Mouse (Mus musculus) NIH3T3 (cell line): ENCODE results near the gene Sec63.
A peak's percentile ranks its signal among the peaks of the same experiment; 100 is the strongest.

ENCODE experiments used
- DNase-seq: peaks from one replicate; pipeline ENCODE4 v3.0.0-alpha.2; 2012; ENCODE audit warnings: low read depth

The Sec63 gene

DNA sequence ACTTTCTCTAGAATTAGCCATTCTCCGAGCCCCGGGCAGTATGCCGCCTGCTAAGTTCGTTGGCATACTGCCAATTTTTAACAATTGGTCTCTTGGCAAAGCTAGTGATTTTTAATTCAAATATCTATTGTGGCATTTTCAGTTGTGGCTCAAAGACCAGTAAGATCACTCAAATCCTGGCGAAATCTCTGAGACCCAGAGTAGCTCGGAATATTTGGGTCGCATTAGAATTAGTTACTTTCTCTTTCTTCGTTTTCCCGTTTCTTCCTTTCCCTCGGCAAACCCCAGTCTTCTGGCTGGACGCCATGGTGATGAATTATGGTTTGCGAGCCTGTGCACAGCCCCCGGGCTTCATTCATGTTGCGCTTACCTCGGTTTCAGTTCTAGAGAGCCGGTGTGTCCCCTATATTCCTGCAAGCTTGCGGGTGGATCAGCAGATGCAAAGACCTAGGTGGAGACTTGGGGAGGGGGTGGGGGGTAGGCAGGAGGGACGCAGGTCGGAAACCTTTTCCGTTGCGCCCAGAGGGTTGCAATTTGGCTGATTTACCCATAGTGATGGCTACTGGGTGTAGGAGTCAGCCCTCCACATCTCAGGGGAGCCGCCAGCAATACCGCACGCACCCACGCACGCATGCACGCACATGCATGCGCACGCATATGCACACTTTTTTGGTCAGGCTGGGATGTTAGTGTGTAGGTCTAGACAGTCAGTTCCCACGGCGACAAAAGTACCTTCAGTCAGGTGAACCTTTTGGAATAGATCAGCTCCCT is 102.5 kb downstream of the Sec63 start:
- peak; percentile 66 for DNase-seq

DNA sequence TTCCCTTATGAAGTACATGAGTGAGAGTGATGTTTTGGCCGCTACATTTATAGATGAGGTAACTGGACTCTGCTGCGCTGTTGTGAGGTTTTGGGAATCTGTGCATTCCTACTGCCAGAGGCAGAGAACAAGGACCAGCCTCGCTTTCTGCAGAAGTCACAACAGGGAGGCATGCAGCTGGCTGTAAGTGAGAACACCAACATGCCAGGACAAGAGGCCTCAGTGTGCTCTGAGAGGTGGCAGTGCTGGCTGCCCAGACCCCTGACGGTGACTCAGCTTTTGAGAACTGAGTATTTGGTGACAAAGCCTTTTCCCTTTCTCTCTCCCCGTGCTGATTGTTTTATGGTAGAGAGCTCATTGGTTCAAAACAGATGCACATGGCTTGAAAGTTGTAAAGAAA is 103.4 kb downstream of the Sec63 start:
- DNase-seq: no peak

DNA sequence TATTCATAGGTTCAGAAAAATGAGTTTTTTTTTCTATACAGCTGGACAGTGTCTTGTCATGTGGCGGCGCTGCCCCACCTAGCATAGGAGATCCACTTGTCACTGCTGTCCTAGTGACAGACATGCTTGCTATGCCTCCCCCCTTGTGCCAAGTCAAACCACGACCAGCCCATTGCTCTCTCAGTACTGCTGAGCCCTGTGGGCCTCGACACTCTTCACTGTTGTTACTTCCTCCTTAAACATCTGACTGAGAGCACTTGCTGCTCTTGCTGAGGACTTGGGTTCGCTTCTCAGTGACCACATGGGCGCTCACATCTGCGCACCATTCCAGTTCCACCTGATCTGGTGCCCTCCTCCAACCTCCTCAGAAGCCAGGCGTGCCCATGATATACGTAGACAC is 107.1 kb downstream of the Sec63 start:
- no peak for DNase-seq

DNA sequence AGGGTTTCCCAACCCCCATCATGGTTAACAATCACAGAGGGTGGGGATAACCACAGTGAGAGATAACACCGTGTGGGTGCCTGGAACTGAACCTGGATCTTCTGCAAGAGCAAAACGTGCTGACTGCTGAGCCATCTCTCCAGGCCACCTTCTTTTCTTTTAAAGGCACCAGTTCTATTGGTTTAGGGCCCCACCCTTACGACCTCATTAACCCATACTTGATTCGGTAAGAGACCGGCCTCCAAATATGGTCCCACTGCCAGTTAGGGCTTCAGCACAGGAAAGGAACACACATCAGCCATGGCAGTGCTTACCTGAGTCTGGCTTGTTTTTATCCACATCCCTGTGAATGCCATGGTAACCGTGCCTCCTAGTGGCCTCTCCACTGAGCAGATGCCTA is 108.2 kb downstream of the Sec63 start:
- DNase-seq: no peak

DNA sequence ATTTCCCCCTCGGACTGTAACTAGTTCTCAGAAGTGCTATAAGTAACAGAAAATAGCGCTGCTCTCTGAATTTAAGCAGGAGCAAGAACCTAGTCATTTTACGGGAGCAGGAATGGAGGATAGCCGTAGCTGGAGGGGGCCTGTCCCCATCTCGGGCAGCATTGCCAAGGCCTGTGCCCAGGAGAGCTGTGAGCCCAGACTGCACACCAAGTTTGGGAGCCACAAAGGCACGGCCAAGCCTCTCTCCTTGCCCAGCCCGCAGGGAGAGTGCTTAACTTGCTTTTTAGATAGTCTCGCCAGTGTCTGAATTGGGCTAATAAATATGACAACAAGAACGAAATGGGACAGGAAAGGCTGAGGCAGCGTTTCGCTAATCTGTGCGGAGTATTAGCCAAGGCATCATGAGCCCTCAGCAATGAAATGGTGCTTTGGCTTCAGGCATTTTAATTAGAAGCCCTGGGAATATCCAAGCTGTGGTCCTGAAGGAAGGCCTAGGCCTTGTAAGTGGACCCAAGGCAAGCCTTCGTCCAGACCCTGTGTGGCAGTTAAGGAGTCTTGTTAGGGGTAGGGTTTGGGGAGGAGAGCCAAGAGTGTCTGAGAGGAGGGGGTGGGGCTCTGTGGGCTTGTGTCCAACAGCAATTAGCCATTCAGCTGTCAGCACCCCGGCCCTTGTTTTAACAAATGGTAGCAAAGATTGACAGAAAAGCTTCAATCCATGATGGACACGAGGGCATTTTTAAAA is 111.1 kb downstream of the Sec63 start:
- no peak for DNase-seq

DNA sequence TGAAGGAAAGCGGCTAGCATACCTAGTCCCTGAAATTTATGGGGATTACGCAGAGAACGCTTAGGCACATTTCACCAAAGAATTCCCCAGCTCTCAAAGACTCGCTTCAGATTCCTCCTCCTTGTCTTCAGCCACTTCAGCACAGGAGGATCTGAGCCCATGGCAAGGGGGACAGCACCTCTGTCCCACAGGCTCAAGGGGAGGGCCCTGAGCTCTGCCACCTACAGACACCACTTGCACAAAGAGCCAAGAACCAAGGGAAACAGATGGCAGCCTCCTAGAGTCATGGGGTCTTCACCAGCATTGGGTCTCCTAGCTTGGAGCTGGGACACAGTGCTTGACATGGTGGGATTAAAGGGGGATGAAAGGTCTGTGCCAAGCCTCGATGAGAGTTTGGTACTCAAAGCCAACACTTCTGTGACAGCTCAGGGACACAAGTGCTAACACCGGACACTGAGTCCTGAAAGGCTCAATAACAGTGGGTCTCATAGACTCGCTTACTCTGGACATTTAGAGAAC is 111.8 kb downstream of the Sec63 start:
- no peak for DNase-seq

DNA sequence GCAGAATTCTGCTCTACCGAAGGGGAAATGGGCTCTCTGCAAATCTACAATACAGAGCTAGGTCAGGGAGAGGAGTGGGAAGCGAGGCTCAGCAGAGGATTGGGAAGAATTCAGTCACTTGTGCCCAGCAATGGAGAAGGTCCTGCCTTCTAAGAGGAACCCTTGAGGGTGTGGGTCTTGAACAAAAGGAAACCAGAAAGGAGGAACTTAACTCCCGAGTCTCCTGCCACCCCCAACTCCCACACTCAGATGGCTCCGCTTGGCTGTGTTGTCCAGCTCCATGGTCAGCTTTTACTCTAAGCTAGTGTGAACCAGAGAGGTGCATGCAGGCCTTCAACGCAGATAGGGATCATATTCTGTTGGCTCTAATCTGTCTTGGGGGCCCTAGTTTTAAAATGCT is 114.9 kb downstream of the Sec63 start:
- no peak for DNase-seq

DNA sequence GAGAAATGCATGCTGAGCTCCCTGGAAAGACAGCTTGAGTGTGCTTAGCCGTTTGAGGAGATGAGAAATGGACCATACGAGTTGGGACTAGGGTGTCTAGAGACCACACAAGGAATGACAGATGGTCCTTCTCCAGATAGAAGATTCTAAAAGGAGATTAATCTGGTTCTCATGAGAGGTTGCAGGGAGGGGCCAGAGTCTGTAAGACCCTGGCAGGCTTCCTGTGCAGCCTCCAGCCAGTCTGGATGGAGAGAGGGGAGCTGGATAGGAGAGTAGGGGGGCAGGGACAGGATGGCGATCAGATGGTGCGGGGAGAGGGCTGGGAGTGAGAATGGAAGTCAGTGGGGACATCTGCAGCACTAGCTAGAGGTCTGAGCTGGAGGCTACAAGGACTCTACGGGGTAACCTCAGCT is 118.0 kb downstream of the Sec63 start:
- DNase-seq: no peak

DNA sequence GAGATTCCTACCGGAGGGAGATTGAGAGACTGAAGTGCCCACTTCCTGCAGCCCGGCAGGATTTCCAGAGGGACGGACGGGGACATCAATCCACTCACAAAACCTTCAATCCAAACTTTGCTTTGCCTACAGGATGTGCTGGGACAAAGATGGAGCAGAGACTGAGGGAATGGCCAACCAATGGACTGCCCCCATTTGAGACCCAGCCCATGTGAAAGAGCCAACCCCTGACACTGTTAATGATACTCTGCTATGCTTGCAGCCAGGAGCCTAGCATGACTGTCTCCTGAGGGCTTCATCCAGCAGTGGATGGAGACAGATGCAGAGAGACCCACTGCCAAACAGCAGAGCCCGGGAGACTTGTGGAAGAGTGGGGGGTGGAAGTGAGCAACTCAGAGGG is 118.4 kb downstream of the Sec63 start:
- DNase-seq: no peak
